Mouse (Mus musculus) MEL (cell line): ENCODE measurements at regions not wholly inside any gene's neighbourhood (a gene's known extent, or its start where the extent isn't known, plus 50 kb on each side); places are given as distances from the start of the nearest gene placed in this dataset.

Experiments
- BHLHE40 ChIP-seq: IDR thresholded peaks from 2 replicates; pipeline ENCODE4 v1.6.1; 2012; ENCODE audit warnings: low read depth, mild to moderate bottlenecking, inconsistent platforms, low read length, improper control_type of control experiment, borderline replicate concordance
- CTCF ChIP-seq, 3 experiments: IDR thresholded peaks in 2 of 3; conservative IDR thresholded peaks in 1 of 3; 2 replicates each; pipeline ENCODE4 v1.5.1; 2011 to 2012; ENCODE audit warnings: low read length in 3 of 3, low read depth in 2 of 3, mild to moderate bottlenecking in 2 of 3, improper control_type of control experiment in 1 of 3, inconsistent platforms in 1 of 3, mixed read lengths in 1 of 3, moderate library complexity in 1 of 3; ENCODE audit not compliant: control insufficient read depth in 1 of 3, insufficient read depth in 1 of 3, poor library complexity in 1 of 3, severe bottlenecking in 1 of 3
- E2F4 ChIP-seq: IDR thresholded peaks from 2 replicates; pipeline ENCODE4 v1.6.1; 2011; ENCODE audit warnings: low read depth, low read length, improper control_type of control experiment, borderline replicate concordance
- ELF1 ChIP-seq: IDR thresholded peaks from 2 replicates; pipeline ENCODE4 v1.6.1; 2014; ENCODE audit warnings: low read depth, mild to moderate bottlenecking, inconsistent platforms, low read length, improper control_type of control experiment, moderate library complexity
- EP300 ChIP-seq, 2 experiments: IDR thresholded peaks; 2 replicates each; pipeline ENCODE4 v1.6.1; 2011; ENCODE audit warnings: improper control_type of control experiment in 2 of 2, low read length in 2 of 2, low read depth in 1 of 2, mild to moderate bottlenecking in 1 of 2
- MXI1 ChIP-seq: IDR thresholded peaks from 2 replicates; pipeline ENCODE4 v1.6.1; 2011; ENCODE audit warnings: mild to moderate bottlenecking, low read depth, low read length, improper control_type of control experiment
- POLR2A ChIP-seq, 2 experiments: IDR thresholded peaks; 2 replicates each; pipeline ENCODE4 v1.6.1; 2011 to 2012; ENCODE audit warnings: low read length in 2 of 2, mild to moderate bottlenecking in 2 of 2, control low read depth in 1 of 2, improper control_type of control experiment in 1 of 2, low read depth in 1 of 2, moderate library complexity in 1 of 2; ENCODE audit not compliant: control insufficient read depth in 1 of 2, insufficient read depth in 1 of 2, poor library complexity in 1 of 2
- POLR2AphosphoS5 ChIP-seq: IDR thresholded peaks from 2 replicates; pipeline ENCODE4 v1.6.1; 2012; ENCODE audit warnings: low read depth, borderline replicate concordance, mild to moderate bottlenecking, inconsistent platforms, low read length, moderate library complexity, mixed read lengths
- RAD21 ChIP-seq: IDR thresholded peaks from 2 replicates; pipeline ENCODE4 v1.6.1; 2011; ENCODE audit warnings: mild to moderate bottlenecking, low read depth, low read length, improper control_type of control experiment
- SMC3 ChIP-seq: IDR thresholded peaks from 2 replicates; pipeline ENCODE4 v1.6.1; 2011; ENCODE audit warnings: low read depth, low read length, improper control_type of control experiment

- TF ChIP-seq MXI1: no peak
- TF ChIP-seq POLR2A (IDR thresholded peaks at IDR 0.05; ENCODE audit: control insufficient read depth in 1 of 2, insufficient read depth in 1 of 2, low read depth in 1 of 2, low read length in 2 of 2, poor library complexity in 1 of 2): no peak
- TF ChIP-seq CTCF (IDR thresholded peaks at IDR 0.05 in 2 of 3, conservative IDR thresholded peaks at IDR 0.05 in 1 of 3; ENCODE audit: control insufficient read depth in 1 of 3, insufficient read depth in 1 of 3, low read depth in 2 of 3, low read length in 3 of 3, poor library complexity in 1 of 3, severe bottlenecking in 1 of 3): no peak
- no peak for TF ChIP-seq SMC3
- TF ChIP-seq BHLHE40: no peak
- TF ChIP-seq RAD21: no peak
- no peak for TF ChIP-seq ELF1
- TF ChIP-seq POLR2AphosphoS5: no peak
- TF ChIP-seq E2F4: no peak
- TF ChIP-seq EP300 (IDR thresholded peaks at IDR 0.05; ENCODE audit: low read depth in 1 of 2, low read length in 2 of 2): no peak
Observed at GRCm38 (mm10) chr8:102421828-102422227, 363.6 kb downstream of the Cdh11 start.
